Mouse (Mus musculus): ENCODE results near the gene Col5a3. TPM values are rescaled to one million over a fixed set of nuclear protein-coding genes. Genes with fewer than 3 reads are reported as not detected.

The Col5a3 gene
- polyA plus RNA-seq, 1 experiment from 2014 or later = 0.18 TPM

DNA sequence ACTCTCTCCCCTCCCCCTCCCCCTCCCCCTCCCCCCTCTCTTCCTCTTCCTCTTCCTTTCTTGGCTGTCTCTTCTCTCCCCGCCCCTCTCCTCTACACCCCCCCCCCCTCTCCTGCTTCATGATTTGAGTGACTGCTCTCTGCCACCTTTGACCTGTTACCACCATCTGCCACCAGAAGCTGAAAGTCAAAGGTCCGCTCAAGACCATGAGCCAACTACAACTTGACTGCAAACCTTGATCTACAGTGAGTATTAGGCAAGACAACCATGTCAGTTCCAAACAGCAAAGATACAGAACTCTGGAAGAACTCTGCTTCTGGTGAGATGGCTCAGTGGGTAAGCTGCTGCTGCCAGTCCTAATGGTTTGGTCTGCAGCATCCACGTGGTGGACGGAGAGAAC is 25.2 kb downstream of the Col5a3 start:
- Histone ChIP-seq H3K4me2 (ENCODE audit: low read length) (no peak overlapping the region), H3K4me3 (ENCODE audit: low read depth, low read length) (no peak overlapping the region), H3K9ac (ENCODE audit: low read length) (no peak overlapping the region), H3K36me3 (ENCODE audit: control insufficient read depth, insufficient read depth, low read length) (no peaks in the 10 kb centered on the region), H3K9me3 (replicated peaks; ENCODE audit: control insufficient read depth, low read length) (no peaks in the 10 kb centered on the region), H3K27me3 (replicated peaks; ENCODE audit: control insufficient read depth, insufficient read depth, low read length) (no peaks in the 10 kb centered on the region), H3K27ac (ENCODE audit: low read depth, low read length) (no peak overlapping the region), H3K4me1 (ENCODE audit: control insufficient read depth, insufficient read depth, low read length) (no peaks in the 10 kb centered on the region)
- WGBS = 80% methylated on average over 3 of the region's 4 CpGs
- no peak for DNase-seq (ENCODE audit: low spot score)
- ATAC-seq = no peak

GRCm38 (mm10) chr9:20787992-20788391 is 26.9 kb downstream of the Col5a3 start:
- H3K4me2 ChIP-seq (ENCODE audit: low read length) = no peak overlapping the region
- DNase-seq (ENCODE audit: low spot score) (no peak), ATAC-seq (no peak)
- H3K4me1 ChIP-seq (ENCODE audit: control insufficient read depth, insufficient read depth, low read length) = no peaks in the 10 kb centered on the region
- no peaks in the 10 kb centered on the region for H3K27me3 ChIP-seq (replicated peaks; ENCODE audit: control insufficient read depth, insufficient read depth, low read length)
- WGBS = 81% methylated on average over 8 of the region's 8 CpGs
- no peaks in the 10 kb centered on the region for H3K36me3 ChIP-seq (ENCODE audit: control insufficient read depth, insufficient read depth, low read length)
- no peak overlapping the region for H3K4me3 ChIP-seq (ENCODE audit: low read depth, low read length)
- no peak overlapping the region for H3K9ac ChIP-seq (ENCODE audit: low read length)
- no peak overlapping the region for H3K27ac ChIP-seq (ENCODE audit: low read depth, low read length)
- H3K9me3 ChIP-seq (replicated peaks; ENCODE audit: control insufficient read depth, low read length) = no peaks in the 10 kb centered on the region

DNA sequence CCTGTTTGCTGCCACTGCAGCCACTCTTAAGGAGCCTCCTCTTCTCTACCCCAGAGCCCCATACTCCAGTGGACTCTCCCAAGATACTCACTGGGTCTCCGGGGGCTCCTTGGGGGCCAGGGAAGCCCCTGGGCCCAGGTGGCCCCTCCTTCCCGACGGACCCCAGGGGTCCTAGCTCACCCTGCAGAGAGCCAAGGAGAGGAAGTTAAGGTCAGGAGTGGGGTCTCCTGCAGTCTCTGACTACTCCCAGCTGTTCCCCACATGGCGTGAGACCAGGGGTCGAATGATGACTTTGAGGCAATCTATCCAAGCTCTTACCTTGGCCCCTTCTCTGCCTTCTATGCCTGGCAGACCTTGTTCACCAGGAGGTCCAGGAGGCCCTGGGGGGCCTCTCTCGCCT is 29.8 kb downstream of the Col5a3 start:
- Histone ChIP-seq H3K4me1 (ENCODE audit: control insufficient read depth, insufficient read depth, low read length) (no peaks in the 10 kb centered on the region), H3K9me3 (replicated peaks; ENCODE audit: control insufficient read depth, low read length) (no peaks in the 10 kb centered on the region), H3K4me2 (ENCODE audit: low read length) (no peak overlapping the region), H3K27ac (ENCODE audit: low read depth, low read length) (no peak overlapping the region), H3K27me3 (replicated peaks; ENCODE audit: control insufficient read depth, insufficient read depth, low read length) (no peaks in the 10 kb centered on the region), H3K9ac (ENCODE audit: low read length) (no peak overlapping the region), H3K4me3 (ENCODE audit: low read depth, low read length) (no peak overlapping the region), H3K36me3 (ENCODE audit: control insufficient read depth, insufficient read depth, low read length) (no peaks in the 10 kb centered on the region)
- no peak for ATAC-seq
- WGBS = 87% methylated on average over 6 of the region's 6 CpGs
- no peak for DNase-seq (ENCODE audit: low spot score)

GRCm38 (mm10) chr9:20781286-20781685 is 33.6 kb downstream of the Col5a3 start:
- H3K4me3 ChIP-seq (ENCODE audit: low read depth, low read length) = no peak overlapping the region
- no peak for ATAC-seq

GRCm38 (mm10) chr9:20765274-20765673 is 49.6 kb downstream of the Col5a3 start:
- H3K4me1 ChIP-seq (ENCODE audit: control insufficient read depth, insufficient read depth, low read length) = peaks cover 10% of the 10 kb centered on the region
- no peak overlapping the region for H3K4me2 ChIP-seq (ENCODE audit: low read length)
- no peak overlapping the region for H3K27ac ChIP-seq (ENCODE audit: low read depth, low read length)
- H3K9me3 ChIP-seq (replicated peaks; ENCODE audit: control insufficient read depth, low read length) = no peaks in the 10 kb centered on the region
- DNase-seq (ENCODE audit: low spot score) (no peak), ATAC-seq (no peak)
- 89% methylated on average over 2 of the region's 2 CpGs for WGBS
- no peaks in the 10 kb centered on the region for H3K27me3 ChIP-seq (replicated peaks; ENCODE audit: control insufficient read depth, insufficient read depth, low read length)
- no peak overlapping the region for H3K9ac ChIP-seq (ENCODE audit: low read length)
- no peak overlapping the region for H3K4me3 ChIP-seq (ENCODE audit: low read depth, low read length)
- H3K36me3 ChIP-seq (ENCODE audit: control insufficient read depth, insufficient read depth, low read length) = no peaks in the 10 kb centered on the region

More at GRCm38 (mm10) chr9:20781286-20781685, 33.6 kb downstream of the Col5a3 start:
- Histone ChIP-seq H3K4me2 (ENCODE audit: low read length) (no peak overlapping the region), H3K27me3 (replicated peaks; ENCODE audit: control insufficient read depth, insufficient read depth, low read length) (no peaks in the 10 kb centered on the region), H3K9me3 (replicated peaks; ENCODE audit: control insufficient read depth, low read length) (no peaks in the 10 kb centered on the region), H3K36me3 (ENCODE audit: control insufficient read depth, insufficient read depth, low read length) (no peaks in the 10 kb centered on the region), H3K4me1 (ENCODE audit: control insufficient read depth, insufficient read depth, low read length) (no peaks in the 10 kb centered on the region), H3K27ac (ENCODE audit: low read depth, low read length) (no peak overlapping the region), H3K9ac (ENCODE audit: low read length) (no peak overlapping the region)
- WGBS = 89% methylated on average over 3 of the region's 3 CpGs
- no peak for DNase-seq (ENCODE audit: low spot score)

DNA sequence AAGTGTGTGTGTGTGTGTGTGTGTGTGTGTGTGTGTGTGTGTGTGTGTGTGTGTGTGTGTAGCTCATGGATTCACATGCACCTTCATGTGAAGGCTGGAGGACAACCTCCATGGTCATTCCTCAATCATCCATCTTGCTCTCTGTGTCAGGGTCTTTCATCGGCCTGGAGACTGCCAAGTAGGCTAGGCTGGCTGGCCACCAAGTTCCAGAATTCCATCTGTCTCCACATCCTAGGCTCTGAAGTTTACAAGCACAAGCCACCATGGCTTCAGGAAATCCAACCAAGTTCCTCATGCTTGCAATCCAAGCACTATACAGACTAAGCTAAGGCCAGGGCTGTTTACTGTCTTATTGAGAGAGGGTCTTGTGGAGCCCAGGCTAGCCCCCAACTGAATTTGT is 51.8 kb downstream of the Col5a3 start:
- Histone ChIP-seq H3K36me3 (ENCODE audit: control insufficient read depth, insufficient read depth, low read length) (no peaks in the 10 kb centered on the region), H3K27me3 (replicated peaks; ENCODE audit: control insufficient read depth, insufficient read depth, low read length) (no peaks in the 10 kb centered on the region), H3K4me1 (ENCODE audit: control insufficient read depth, insufficient read depth, low read length) (peaks cover 10% of the 10 kb centered on the region), H3K27ac (ENCODE audit: low read depth, low read length) (no peak overlapping the region), H3K4me2 (ENCODE audit: low read length) (no peak overlapping the region), H3K4me3 (ENCODE audit: low read depth, low read length) (no peak overlapping the region), H3K9me3 (replicated peaks; ENCODE audit: control insufficient read depth, low read length) (no peaks in the 10 kb centered on the region), H3K9ac (ENCODE audit: low read length) (no peak overlapping the region)
- DNase-seq (ENCODE audit: low spot score) (peak; percentile 21), ATAC-seq (no peak)
- 68% methylated on average over 1 of the region's 1 CpGs for WGBS

- no peak overlapping the region for H3K4me3 ChIP-seq (ENCODE audit: low read depth, low read length)
- DNase-seq (ENCODE audit: low spot score) (peak; percentile 76), ATAC-seq (peak; percentile 65)
- no peaks in the 10 kb centered on the region for H3K9me3 ChIP-seq (replicated peaks; ENCODE audit: control insufficient read depth, low read length)
- no peak overlapping the region for H3K9ac ChIP-seq (ENCODE audit: low read length)
- H3K4me1 ChIP-seq (ENCODE audit: control insufficient read depth, insufficient read depth, low read length) = peaks cover 10% of the 10 kb centered on the region
- peak overlapping the region; percentile 30; the same call in 1 of the 2 replicates for H3K27ac ChIP-seq (ENCODE audit: low read depth, low read length)
- WGBS = 21% methylated on average over 7 of the region's 7 CpGs
- no peaks in the 10 kb centered on the region for H3K27me3 ChIP-seq (replicated peaks; ENCODE audit: control insufficient read depth, insufficient read depth, low read length)
- H3K36me3 ChIP-seq (ENCODE audit: control insufficient read depth, insufficient read depth, low read length) = no peaks in the 10 kb centered on the region
- H3K4me2 ChIP-seq (ENCODE audit: low read length) = no peak overlapping the region
Observed at GRCm38 (mm10) chr9:20762197-20762961, 52.5 kb downstream of the Col5a3 start.

- WGBS = 69% methylated on average over 3 of the region's 3 CpGs
- Histone ChIP-seq H3K36me3 (ENCODE audit: control insufficient read depth, insufficient read depth, low read length) (no peaks in the 10 kb centered on the region), H3K4me2 (ENCODE audit: low read length) (no peak overlapping the region), H3K4me3 (ENCODE audit: low read depth, low read length) (no peak overlapping the region), H3K9me3 (replicated peaks; ENCODE audit: control insufficient read depth, low read length) (no peaks in the 10 kb centered on the region), H3K4me1 (ENCODE audit: control insufficient read depth, insufficient read depth, low read length) (peaks cover 10% of the 10 kb centered on the region), H3K27me3 (replicated peaks; ENCODE audit: control insufficient read depth, insufficient read depth, low read length) (no peaks in the 10 kb centered on the region), H3K9ac (ENCODE audit: low read length) (no peak overlapping the region), H3K27ac (ENCODE audit: low read depth, low read length) (no peak overlapping the region)
- DNase-seq (ENCODE audit: low spot score) (no peak), ATAC-seq (no peak)
Observed at GRCm38 (mm10) chr9:20761388-20761787, 53.5 kb downstream of the Col5a3 start.

DNA sequence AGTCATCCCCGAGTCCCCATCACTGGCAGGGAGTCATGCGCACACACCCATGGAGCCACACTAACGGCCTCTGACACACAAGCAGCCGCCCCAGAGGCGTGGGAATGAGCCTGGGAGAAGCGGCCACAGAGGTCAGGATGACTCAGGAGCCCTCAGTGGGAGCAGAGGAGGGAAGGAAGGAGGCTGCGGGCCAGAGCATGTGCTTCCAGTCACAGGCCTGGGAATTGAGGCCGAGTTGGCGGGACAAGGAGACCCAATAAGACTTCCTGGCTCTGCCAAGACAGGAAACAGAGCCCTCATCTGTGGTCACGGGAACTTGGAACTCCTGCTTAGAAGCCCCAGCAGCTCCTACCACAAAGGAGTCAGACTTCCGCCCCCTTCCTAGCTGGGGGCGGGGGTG is 54.1 kb downstream of the Col5a3 start:
- Histone ChIP-seq H3K9ac (ENCODE audit: low read length) (no peak overlapping the region), H3K9me3 (replicated peaks; ENCODE audit: control insufficient read depth, low read length) (no peaks in the 10 kb centered on the region), H3K27ac (ENCODE audit: low read depth, low read length) (no peak overlapping the region), H3K4me1 (ENCODE audit: control insufficient read depth, insufficient read depth, low read length) (peaks cover 10% of the 10 kb centered on the region), H3K36me3 (ENCODE audit: control insufficient read depth, insufficient read depth, low read length) (no peaks in the 10 kb centered on the region), H3K27me3 (replicated peaks; ENCODE audit: control insufficient read depth, insufficient read depth, low read length) (no peaks in the 10 kb centered on the region), H3K4me2 (ENCODE audit: low read length) (no peak overlapping the region), H3K4me3 (ENCODE audit: low read depth, low read length) (no peak overlapping the region)
- WGBS = 73% methylated on average over 12 of the region's 12 CpGs
- ATAC-seq (no peak), DNase-seq (ENCODE audit: low spot score) (no peak)
